Mouse (Mus musculus) midbrain, embryonic 11.5 days (tissue): Measurements from ENCODE around the gene Hsd11b1. TPM values are rescaled to one million over a fixed set of nuclear protein-coding genes. Genes with fewer than 3 reads are reported as not detected.
"Not testable (repeated sequence)": the region's sequence is repeated elsewhere in the genome, so short reads cannot be mapped to it uniquely, and the experiment has no call there.

Source experiments
- ATAC-seq: fragments of 200-750 bp; cut with Nextera tagmentation; 2 replicates; pipeline ENCODE4 v1.8.0; 2017; ENCODE audit warnings: moderate TSS enrichment, moderate library complexity; ENCODE audit not compliant: low FRiP score
- DNase-seq: peaks from one replicate; pipeline ENCODE4 v3.0.0; 2015; ENCODE audit warnings: low spot score; ENCODE audit errors: missing footprints
- H3K27ac ChIP-seq: fragments of 300-500 bp; sonication (generic); 2 replicates; pipeline ENCODE4 v1.5.1; 2014; ENCODE audit warnings: low read depth, low read length
- H3K27me3 ChIP-seq: fragments of 300-500 bp; sonication (generic); 2 replicates; pipeline ENCODE4 v1.6.1; 2014; ENCODE audit warnings: mild to moderate bottlenecking, low read length, moderate library complexity, mixed read lengths; ENCODE audit not compliant: control insufficient read depth, insufficient read depth
- H3K36me3 ChIP-seq: fragments of 300-500 bp; sonication (generic); 2 replicates; pipeline ENCODE4 v1.6.1; 2014; ENCODE audit warnings: mild to moderate bottlenecking, low read length, moderate library complexity, mixed read lengths; ENCODE audit not compliant: control insufficient read depth, insufficient read depth
- H3K4me1 ChIP-seq: fragments of 300-500 bp; sonication (generic); 2 replicates; pipeline ENCODE4 v1.6.1; 2014; ENCODE audit warnings: low read length; ENCODE audit not compliant: control insufficient read depth, insufficient read depth
- H3K4me2 ChIP-seq: fragments of 300-500 bp; sonication (generic); 2 replicates; pipeline ENCODE4 v1.6.1; 2014; ENCODE audit warnings: mild to moderate bottlenecking, moderate library complexity
- H3K4me3 ChIP-seq: fragments of 300-500 bp; sonication (generic); 2 replicates; pipeline ENCODE4 v1.5.1; 2014; ENCODE audit warnings: low read depth, low read length
- H3K9ac ChIP-seq: fragments of 300-500 bp; sonication (generic); 2 replicates; pipeline ENCODE4 v1.6.1; 2014; ENCODE audit warnings: low read length
- H3K9me3 ChIP-seq: fragments of 300-500 bp; sonication (generic); 2 replicates; pipeline ENCODE4 v1.6.1; 2016; ENCODE audit warnings: low read length; ENCODE audit not compliant: control insufficient read depth
- WGBS: fragments of 180-500 bp; shearing (Covaris S2); extraction: QIAGEN DNeasy Blood & Tissue Kit; methylation state at CpG from one replicate; pipeline ENCODE4 v1.1.7; 2014; 5-methylcytosine and 5-hydroxymethylcytosine counted together
- polyA plus RNA-seq: library from polyadenylated mRNA; unstranded; fragments of >200 nt; fragmentation: Nextera tagmentation; extraction: Ambion mirVana; gene quantifications from 2 replicates; pipeline ENCODE4 v1.2.1, GENCODE M21; 2014

Gene Hsd11b1
- polyA plus RNA-seq, 1 experiment from 2014 or later, result not detected

DNA sequence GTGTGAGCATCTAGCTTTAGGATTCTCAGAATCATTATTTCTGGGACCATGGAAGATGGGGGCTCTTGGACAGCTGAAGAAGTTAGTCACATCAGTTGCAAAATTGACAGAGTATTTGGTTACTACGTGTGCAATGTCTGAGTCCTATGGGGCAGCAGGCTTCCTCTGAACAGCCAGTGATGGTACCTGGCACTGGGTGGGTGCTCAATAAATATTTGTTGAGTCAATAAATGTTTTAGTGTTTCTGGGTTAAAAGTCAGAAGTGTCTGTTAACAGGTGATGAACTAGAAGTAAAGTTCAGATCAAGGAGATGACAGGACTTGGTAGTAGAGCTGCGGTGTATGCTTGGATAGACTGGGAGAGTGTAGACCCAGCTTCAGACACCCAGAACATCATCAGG lies 23.7 kb upstream of the Hsd11b1 start:
- Histone ChIP-seq H3K9ac (no peak overlapping the region), H3K27ac (no peak overlapping the region), H3K9me3 (no peaks in the 10 kb centered on the region), H3K4me1 (no peaks in the 10 kb centered on the region), H3K36me3 (no peaks in the 10 kb centered on the region), H3K4me3 (no peak overlapping the region), H3K27me3 (no peaks in the 10 kb centered on the region), H3K4me2 (no peak overlapping the region)
- WGBS, result 92% methylated on average over 2 of the region's 2 CpGs
- peak; percentile 64 for DNase-seq
- no peak for ATAC-seq

DNA sequence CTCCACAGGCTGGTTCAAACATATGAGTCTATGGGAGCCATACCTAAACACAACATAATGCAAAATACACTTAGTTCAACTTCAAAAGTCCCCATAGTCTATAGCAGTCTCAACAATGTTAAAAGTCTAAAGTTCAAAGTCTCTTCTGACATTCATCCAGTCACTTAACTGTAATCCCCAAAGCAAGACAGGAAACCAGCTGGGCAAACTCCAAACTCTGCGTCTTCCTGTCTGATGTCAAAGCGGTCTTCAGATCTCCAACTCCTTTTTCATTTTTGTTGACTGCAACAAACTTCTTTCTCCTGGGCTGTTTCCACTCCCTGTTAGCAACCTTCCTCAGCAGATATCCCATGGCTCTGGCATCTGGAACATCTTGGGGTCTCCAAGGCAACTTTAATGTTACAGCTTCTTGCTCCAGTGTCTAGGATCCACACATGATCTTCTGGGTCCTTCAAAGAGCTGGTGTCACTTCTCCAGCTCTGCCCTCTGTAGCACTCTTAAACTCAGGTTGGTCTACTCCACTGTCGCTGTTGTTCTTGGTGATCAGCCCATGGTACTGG lies 22.0 kb upstream of the Hsd11b1 start:
- H3K27me3 ChIP-seq, DNase-seq, H3K4me2 ChIP-seq, ATAC-seq, H3K9me3 ChIP-seq, H3K4me3 ChIP-seq, H3K4me1 ChIP-seq, H3K36me3 ChIP-seq, H3K9ac ChIP-seq, H3K27ac ChIP-seq: not testable (repeated sequence)
- 89% methylated on average over 3 of the region's 3 CpGs for WGBS

DNA sequence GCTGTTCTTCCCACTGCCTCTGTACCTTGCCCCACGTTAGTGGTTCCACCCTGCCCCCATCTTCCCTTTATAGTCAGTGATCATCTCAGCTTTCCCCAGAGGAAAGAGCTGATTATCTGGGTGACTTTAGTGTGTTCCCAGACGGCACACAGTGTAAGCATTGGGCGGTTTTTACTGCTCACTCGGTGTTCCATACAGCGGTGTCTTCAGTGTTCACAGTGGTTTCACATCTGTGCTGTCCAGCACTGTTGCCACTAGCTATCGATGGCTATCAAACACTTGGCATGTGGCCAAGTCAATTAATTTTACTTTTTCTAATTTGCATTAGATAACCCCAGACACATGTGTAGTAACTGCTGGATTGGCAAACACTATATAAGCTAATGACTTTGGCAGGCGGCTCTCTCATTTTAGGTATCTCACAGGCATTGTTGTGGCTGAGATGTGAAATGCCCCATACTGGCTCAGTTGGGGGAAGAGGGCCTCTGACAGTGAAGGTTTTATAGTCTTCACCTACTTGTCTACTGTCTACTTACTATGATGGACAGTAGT lies 20.4 kb upstream of the Hsd11b1 start:
- WGBS, result 88% methylated on average over 7 of the region's 7 CpGs
- Histone ChIP-seq H3K27me3 (no peaks in the 10 kb centered on the region), H3K4me3 (no peak overlapping the region), H3K36me3 (no peaks in the 10 kb centered on the region), H3K9ac (no peak overlapping the region), H3K27ac (no peak overlapping the region), H3K4me1 (no peaks in the 10 kb centered on the region), H3K4me2 (no peak overlapping the region), H3K9me3 (no peaks in the 10 kb centered on the region)
- ATAC-seq (no peak), DNase-seq (peak; percentile 54)

DNA sequence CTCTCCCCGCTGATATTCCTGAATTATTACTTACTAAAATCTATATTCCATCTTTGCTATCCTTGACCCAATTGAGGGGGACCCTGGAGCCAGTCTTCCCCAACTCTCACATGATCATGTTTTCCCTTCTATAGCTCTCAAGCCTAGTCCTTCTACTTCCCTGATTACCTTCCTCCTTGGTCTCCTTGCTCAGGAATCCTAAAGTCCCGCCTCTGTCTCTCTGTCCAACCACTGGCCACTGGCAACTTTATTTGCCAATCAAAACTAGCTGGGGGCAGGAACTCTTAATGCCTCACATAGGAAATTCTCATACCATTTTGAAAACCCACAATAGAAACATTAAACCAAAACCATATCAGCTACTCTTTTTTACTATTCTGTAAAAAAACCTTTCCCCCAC lies 17.5 kb upstream of the Hsd11b1 start:
- Histone ChIP-seq H3K36me3 (no peaks in the 10 kb centered on the region), H3K4me1 (no peaks in the 10 kb centered on the region), H3K27me3 (no peaks in the 10 kb centered on the region), H3K4me3 (no peak overlapping the region), H3K9ac (no peak overlapping the region), H3K4me2 (no peak overlapping the region), H3K9me3 (no peaks in the 10 kb centered on the region), H3K27ac (no peak overlapping the region)
- ATAC-seq (no peak), DNase-seq (peak; percentile 75)
- 100% methylated on average over 2 of the region's 2 CpGs for WGBS

DNA sequence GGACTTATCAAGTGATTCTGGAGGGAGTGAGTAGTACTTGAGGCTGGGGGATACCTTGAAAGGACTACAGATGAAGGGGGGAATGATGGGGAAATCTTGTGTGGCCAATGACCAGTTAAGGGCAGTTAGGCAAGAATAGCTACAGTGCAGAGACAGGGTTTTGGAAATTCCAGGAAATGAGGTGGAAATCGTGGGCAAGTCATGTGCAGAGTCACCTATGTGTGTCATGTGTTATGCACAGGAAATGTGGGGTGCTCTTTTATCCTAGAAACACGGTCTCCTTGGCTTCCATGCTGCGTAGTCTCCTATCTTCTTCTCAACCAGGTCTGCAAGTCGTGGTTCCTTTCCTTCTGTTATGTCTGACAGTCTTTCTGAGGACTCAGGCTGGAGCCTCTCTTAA lies 15.6 kb upstream of the Hsd11b1 start:
- Histone ChIP-seq H3K9ac (no peak overlapping the region), H3K9me3 (no peaks in the 10 kb centered on the region), H3K27me3 (no peaks in the 10 kb centered on the region), H3K27ac (no peak overlapping the region), H3K4me1 (no peaks in the 10 kb centered on the region), H3K4me2 (no peak overlapping the region), H3K36me3 (no peaks in the 10 kb centered on the region), H3K4me3 (no peak overlapping the region)
- DNase-seq, result no peak
- ATAC-seq, result no peak
- WGBS, result 80% methylated on average over 4 of the region's 4 CpGs

DNA sequence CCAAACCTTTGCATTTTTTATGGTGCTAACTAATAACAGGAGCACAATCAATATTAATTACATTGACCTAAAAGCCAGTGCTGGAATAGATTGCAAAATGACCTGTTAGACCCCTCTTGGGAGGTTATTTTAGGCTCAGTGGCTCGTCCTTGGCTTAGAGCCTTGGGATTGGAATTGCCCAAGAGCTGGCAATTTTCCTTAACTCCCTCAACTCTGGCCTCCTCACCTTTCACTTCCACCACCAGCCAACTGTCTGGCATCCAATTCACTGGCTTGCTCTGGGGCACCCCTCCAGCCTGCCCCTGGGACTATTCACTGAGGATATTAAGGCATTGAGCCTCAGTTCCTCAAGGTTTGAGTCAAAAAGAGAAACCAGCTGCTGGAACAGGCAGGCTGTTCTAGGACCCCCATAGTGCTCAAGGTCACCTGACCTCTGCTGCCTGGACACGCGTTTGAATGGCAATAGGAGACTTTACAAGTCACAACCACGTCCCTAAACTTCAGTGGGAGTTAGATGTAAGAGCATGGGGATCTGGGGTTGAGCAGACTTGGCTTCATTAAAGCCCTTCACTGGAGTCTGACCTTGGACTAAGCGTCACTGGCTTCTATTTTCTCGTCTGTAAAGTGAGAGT lies 14.7 kb upstream of the Hsd11b1 start:
- H3K4me1 ChIP-seq, result no peaks in the 10 kb centered on the region
- H3K9me3 ChIP-seq, result no peaks in the 10 kb centered on the region
- H3K4me2 ChIP-seq, result no peak overlapping the region
- no peaks in the 10 kb centered on the region for H3K27me3 ChIP-seq
- ATAC-seq, result no peak
- H3K27ac ChIP-seq, result no peak overlapping the region
- H3K9ac ChIP-seq, result no peak overlapping the region
- no peaks in the 10 kb centered on the region for H3K36me3 ChIP-seq
- WGBS, result 44% methylated on average over 6 of the region's 6 CpGs
- no peak overlapping the region for H3K4me3 ChIP-seq
- peak; percentile 69 for DNase-seq

DNA sequence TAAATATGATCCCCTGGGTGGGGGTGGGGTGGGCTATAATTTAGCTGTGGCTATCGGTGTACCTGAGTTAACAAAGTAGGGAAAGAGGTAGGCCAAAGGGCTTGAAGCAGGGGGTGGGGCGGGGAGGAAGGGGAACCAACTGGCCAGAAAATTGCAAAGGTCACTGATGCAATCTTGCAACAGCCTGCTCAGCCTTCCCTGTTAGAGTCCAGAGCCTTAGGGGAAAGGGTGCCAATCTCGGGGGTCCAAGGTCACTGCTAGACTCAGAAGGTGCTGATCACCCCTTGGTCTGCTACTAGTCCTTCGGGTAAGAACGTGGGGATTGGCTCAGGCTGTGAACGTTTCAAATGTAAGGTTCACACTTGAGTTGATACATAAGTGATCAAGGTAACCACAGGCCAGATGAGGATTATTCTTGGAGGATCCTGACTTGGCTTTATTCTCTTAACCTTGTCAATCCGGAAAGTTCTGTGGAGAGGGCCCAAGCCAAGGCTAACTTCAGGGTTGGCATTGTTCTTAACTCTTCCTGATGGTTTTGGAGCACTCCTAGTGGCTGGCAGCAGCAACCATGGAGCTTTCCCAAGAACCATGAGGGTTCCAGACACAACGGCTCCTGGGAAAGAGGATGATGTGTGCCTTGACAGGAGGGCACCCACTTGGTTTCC lies 10.7 kb upstream of the Hsd11b1 start:
- ATAC-seq, result no peak
- WGBS, result 85% methylated on average over 8 of the region's 8 CpGs
- Histone ChIP-seq H3K27ac (no peak overlapping the region), H3K4me2 (no peak overlapping the region), H3K4me1 (peaks cover 6% of the 10 kb centered on the region), H3K9me3 (no peaks in the 10 kb centered on the region), H3K36me3 (no peaks in the 10 kb centered on the region), H3K4me3 (no peak overlapping the region), H3K9ac (no peak overlapping the region), H3K27me3 (no peaks in the 10 kb centered on the region)
- no peak for DNase-seq

DNA sequence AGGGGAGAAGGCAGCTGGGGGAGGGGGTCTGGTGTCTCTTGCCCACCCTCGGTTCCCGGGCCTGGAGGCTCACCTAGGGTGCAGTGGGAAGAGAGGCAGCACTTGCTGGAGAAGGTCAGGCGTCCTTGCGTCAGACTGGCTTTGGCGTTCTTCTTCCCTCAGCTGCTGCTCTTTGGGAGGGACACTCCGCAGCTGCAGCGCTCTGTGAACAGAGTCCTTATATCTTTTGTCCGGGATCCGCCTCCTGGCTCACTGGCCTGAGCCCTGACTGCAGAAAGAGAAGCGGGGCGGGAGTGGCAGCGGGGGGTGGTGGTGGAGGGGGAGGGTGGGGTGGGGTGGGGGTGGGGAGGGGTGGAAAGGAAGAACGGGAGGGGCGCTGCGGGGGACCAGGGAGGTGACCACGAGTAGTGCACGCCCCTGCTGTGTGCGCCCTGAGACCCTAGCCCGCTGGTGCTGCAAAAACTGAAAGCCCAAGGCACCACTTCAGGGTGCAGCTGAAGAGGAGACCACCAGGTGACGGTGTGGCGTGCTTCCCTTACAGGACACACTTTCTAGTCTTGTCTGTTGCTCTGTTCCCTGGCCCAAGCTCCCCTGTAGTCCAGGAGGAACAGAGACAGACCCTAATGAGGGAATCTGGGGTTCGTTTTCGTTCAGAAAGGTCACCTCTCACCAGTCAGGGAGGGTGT lies 9.2 kb upstream of the Hsd11b1 start, which contains the start of gene G0s2:
Gene G0s2, minus strand, starts transcription at position 302 of the 686 bp plus-strand sequence.
- DNase-seq, result peak; percentile 96
- Histone ChIP-seq H3K4me2 (peak within 1 kb of the TSS; percentile 69), H3K27me3 (no peaks in the 10 kb centered on the region), H3K4me1 (peaks cover 6% of the 10 kb centered on the region), H3K4me3 (peak within 1 kb of the TSS; percentile 38), H3K9me3 (no peaks in the 10 kb centered on the region), H3K27ac (peak within 1 kb of the TSS; percentile 62), H3K9ac (peak within 1 kb of the TSS; percentile 82), H3K36me3 (no peaks in the 10 kb centered on the region)
- peak; percentile 89 for ATAC-seq
- WGBS, result 2% methylated on average over 19 of the region's 23 CpGs
